ENCODE assay signal across 8 mouse cellular contexts in genomic region chr4:126096464-126097111, GRCm38 (mm10). TPM values are rescaled to one million over a fixed set of nuclear protein-coding genes. Genes with fewer than 3 reads are reported as not detected.
DNase-seq lines count a peak whose midpoint lies in the region; ATAC-seq lines count a peak whose summit lies in the region.

Lsm10 (plus strand) TSS chr4:126096623.

- H3K79me2 ChIP-seq in macrophage (ENCODE audit: inconsistent target), result peaks cover 51% of the 10 kb centered on the region

- peak within 1 kb of the TSS; percentile 72 for H3K4me3 ChIP-seq in hindbrain, embryonic 16.5 days (ENCODE audit: low read length)
- H3K4me3 ChIP-seq in macrophage (ENCODE audit: inconsistent target), result peak within 1 kb of the TSS; percentile 83

- no peaks in the 10 kb centered on the region for H3K36me3 ChIP-seq in hindbrain, embryonic 16.5 days (ENCODE audit: control insufficient read depth, insufficient read depth, low read length)
- peaks cover 7% of the 10 kb centered on the region; the same call in 1 of the 2 replicates for H3K36me3 ChIP-seq in macrophage (ENCODE audit: inconsistent target)

- ATAC-seq in hindbrain, embryonic 16.5 days, result peak; percentile 97

- peak within 1 kb of the TSS; percentile 88 for H3K27ac ChIP-seq in hindbrain, embryonic 16.5 days (ENCODE audit: low read depth, low read length)
- peak within 1 kb of the TSS; percentile 73 for H3K27ac ChIP-seq in macrophage

- H3K4me1 ChIP-seq in hindbrain, embryonic 16.5 days (ENCODE audit: control insufficient read depth, insufficient read depth, low read depth, low read length), result peaks cover 3% of the 10 kb centered on the region

- H3K9ac ChIP-seq in hindbrain, embryonic 16.5 days (ENCODE audit: low read depth, low read length), result peak within 1 kb of the TSS; percentile 80

- H3K27me3 ChIP-seq in hindbrain, embryonic 16.5 days (replicated peaks; ENCODE audit: control insufficient read depth, insufficient read depth, low read length), result no peaks in the 10 kb centered on the region

- WGBS in hindbrain, embryonic 16.5 days, result 3% methylated on average over 35 of the region's 37 CpGs
- WGBS in macrophage (ENCODE audit: missing documents), result under 1% methylated on average over 36 of the region's 37 CpGs

- H3K9me3 ChIP-seq in hindbrain, embryonic 16.5 days (ENCODE audit: control insufficient read depth, low read length), result no peaks in the 10 kb centered on the region

- peak within 1 kb of the TSS; percentile 74 for H3K4me2 ChIP-seq in hindbrain, embryonic 16.5 days (ENCODE audit: low read length)

- DNase-seq in T-cell, adult 2 months (ENCODE audit: low spot score), result peak; percentile 97
- DNase-seq in cerebellum, postnatal 36 days, result peak; percentile 93
- DNase-seq in gastrocnemius, adult 18-20 months (ENCODE audit: low spot score), result peak; percentile 94
- DNase-seq in left cerebral cortex, adult 18-20 months (ENCODE audit: low spot score in 2 of 2), result peak; percentile 94 to 97
- peak; percentile 98 for DNase-seq in right cerebral cortex, adult 18-20 months
- DNase-seq in urinary bladder, postnatal 10 days (ENCODE audit: low spot score), result peak; percentile 81

RNA-seq across cellular contexts. Expression of gene Lsm10, which starts in this region (rescaled TPM):
- 10 to 100 TPM in 1 of 2 experiments, 1 to 10 TPM in 1; 7.4 to 10.8 TPM for total RNA-seq in gastrocnemius, adult 18-20 months (2021)
- 51.3 and 55.8 TPM in 2 replicates for polyA plus RNA-seq in hindbrain, embryonic 16.5 days (2015; fragmentation: Nextera tagmentation; extraction: Ambion mirVana)
- total RNA-seq in left cerebral cortex, adult 18-20 months (2021), result 10 to 100 TPM; 12.2 to 17.6 TPM
- total RNA-seq in macrophage (2018; cell fraction: chromatin; rRNA removed), result 10 to 100 TPM in 18 of 26 experiments, 1 to 10 TPM in 8; 5.1 to 20.2 (median 12.4) TPM
- total RNA-seq in macrophage (2018; cell fraction: cytosol; rRNA removed), result 10 to 100 TPM; 38.7 to 55.8 (median 46.8) TPM
- 10 to 100 TPM; 13.9 to 38.0 (median 27.4) TPM for total RNA-seq in macrophage (2018; cell fraction: nucleus; rRNA removed)
- polyA plus RNA-seq in macrophage (2018), result 32.0 to 47.2 TPM (median 38.4 TPM) in 3 replicates

Comparison
In these comparisons a context has a peak if more than half of its experiments do, and no peak if none do; other contexts are left out.
1. Peak in every context shown above with its lines: DNase-seq, ATAC-seq, H3K4me3 ChIP-seq and H3K27ac ChIP-seq.